Mouse (Mus musculus) liver, embryonic 14.5 days (tissue): Measurements from ENCODE around the gene Prpf8. TPM values are rescaled to one million over a fixed set of nuclear protein-coding genes. Genes with fewer than 3 reads are reported as not detected.

ENCODE experiments used
- ATAC-seq: fragments of 200-750 bp; cut with Nextera tagmentation; 2 replicates; pipeline ENCODE4 v1.8.0; 2017; ENCODE audit warnings: moderate number of reproducible peaks, mild to moderate bottlenecking, moderate library complexity; ENCODE audit not compliant: insufficient read depth
- DNase-seq, 3 experiments: peaks; one replicate each; pipeline ENCODE4 v3.0.0-alpha.2; 2012 to 2013; ENCODE audit warnings: low read depth in 3 of 3, low spot score in 3 of 3
- H3K27ac ChIP-seq: fragments of 300-500 bp; sonication (generic); 2 replicates; pipeline ENCODE4 v1.5.1; 2014; ENCODE audit warnings: moderate library complexity, mild to moderate bottlenecking, control low read depth, inconsistent platforms
- H3K27me3 ChIP-seq: fragments of 300-500 bp; sonication (generic); 2 replicates; pipeline ENCODE4 v1.6.1; 2014; ENCODE audit warnings: mild to moderate bottlenecking, low read length, moderate library complexity; ENCODE audit not compliant: control insufficient read depth, insufficient read depth
- H3K36me3 ChIP-seq: fragments of 300-500 bp; sonication (generic); replicated peaks from 2 replicates; pipeline ENCODE4 v1.6.1; 2014; ENCODE audit warnings: low read depth; ENCODE audit not compliant: control insufficient read depth, insufficient read depth
- H3K4me1 ChIP-seq, 2 experiments: fragments of 200-500 bp in 1 of 2; fragments of 300-500 bp in 1 of 2; sonication (generic) in 1 of 2; replicated peaks; 2 replicates each; pipeline ENCODE4 v1.6.1; 2012 to 2014; ENCODE audit warnings: antibody characterized with exemption in 1 of 2, inconsistent platforms in 1 of 2, low read length in 1 of 2; ENCODE audit not compliant: control insufficient read depth in 2 of 2, insufficient read depth in 2 of 2
- H3K4me2 ChIP-seq: fragments of 300-500 bp; sonication (generic); 2 replicates; pipeline ENCODE4 v1.6.1; 2014; ENCODE audit warnings: low read depth, mild to moderate bottlenecking, control low read depth, moderate library complexity
- H3K4me3 ChIP-seq, 2 experiments: fragments of 200-500 bp in 1 of 2; fragments of 300-500 bp in 1 of 2; sonication (generic) in 1 of 2; 2 replicates each; pipeline ENCODE4 v1.5.1; 2012 to 2014; ENCODE audit warnings: low read depth in 2 of 2, low read length in 2 of 2, mild to moderate bottlenecking in 2 of 2, control low read depth in 1 of 2, inconsistent platforms in 1 of 2, moderate library complexity in 1 of 2; ENCODE audit not compliant: insufficient read depth in 1 of 2
- H3K9ac ChIP-seq: fragments of 300-500 bp; sonication (generic); replicated peaks from 2 replicates; pipeline ENCODE4 v1.6.1; 2014; ENCODE audit warnings: mild to moderate bottlenecking, control low read depth, moderate library complexity
- H3K9me3 ChIP-seq: fragments of 300-500 bp; sonication (generic); 2 replicates; pipeline ENCODE4 v1.6.1; 2016; ENCODE audit warnings: low read length, mixed read lengths; ENCODE audit not compliant: control insufficient read depth
- CTCF ChIP-seq: IDR thresholded peaks from 2 replicates; pipeline ENCODE4 v1.5.1; 2016; ENCODE audit warnings: antibody characterized with exemption, low read depth, control low read depth
- EP300 ChIP-seq: IDR thresholded peaks from 2 replicates; pipeline ENCODE4 v1.6.1; 2016; ENCODE audit warnings: antibody characterized with exemption, low read depth
- WGBS: fragments of 180-500 bp; shearing (Covaris S2); extraction: QIAGEN DNeasy Blood & Tissue Kit; methylation state at CpG from one replicate; pipeline ENCODE4 v1.1.7; 2014; ENCODE audit not compliant: insufficient replicate concordance; 5-methylcytosine and 5-hydroxymethylcytosine counted together
- polyA plus RNA-seq, 2 experiments: library from polyadenylated mRNA; depleted of rRNA in 1 of 2; stranded (reverse) in 1 of 2; unstranded in 1 of 2; fragments of >200 nt; fragmentation: Nextera tagmentation in 1 of 2; extraction: Ambion mirVana in 1 of 2; gene quantifications; 2 replicates each; pipeline versions ENCODE4 v1.2.1 to v1.2.3; 2012 to 2014

Prpf8 gene
- polyA plus RNA-seq, 2 experiments = 34.2 to 38.1 TPM

DNA sequence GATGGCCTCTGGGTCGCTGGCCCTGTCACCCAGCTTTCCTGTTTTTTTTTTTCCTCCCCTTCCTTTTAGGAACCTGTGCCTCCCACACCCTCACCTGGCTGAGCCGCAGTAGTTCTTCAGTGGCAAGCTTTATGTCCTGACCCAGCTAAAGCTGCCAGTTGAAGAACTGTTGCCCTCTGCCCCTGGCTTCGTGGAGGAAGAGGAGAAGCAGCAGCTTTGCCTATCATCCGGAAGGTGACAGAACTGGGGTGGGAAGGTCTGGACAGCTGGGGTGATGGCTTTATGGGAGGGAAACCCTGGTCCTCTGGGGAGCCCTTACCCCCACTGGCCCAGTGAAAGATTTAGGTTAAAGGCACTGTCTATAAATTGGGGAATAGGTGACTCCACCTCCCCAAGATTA is 23.0 kb upstream of the Prpf8 start:
- Histone ChIP-seq H3K36me3 (peaks cover 27% of the 10 kb centered on the region), H3K27me3 (no peaks in the 10 kb centered on the region), H3K4me2 (peak overlapping the region; percentile 97), H3K4me3 (peak overlapping the region; percentile 86 to 92), H3K9ac (peak overlapping the region; percentile 80), H3K27ac (peak overlapping the region; percentile 99), H3K4me1 (peaks cover 43 to 50% of the 10 kb centered on the region in 2 experiments), H3K9me3 (no peaks in the 10 kb centered on the region)
- 74% methylated on average over 4 of the region's 4 CpGs for WGBS
- TF ChIP-seq CTCF (no peak), EP300 (no peak)
- no peak for DNase-seq
- no peak for ATAC-seq

DNA sequence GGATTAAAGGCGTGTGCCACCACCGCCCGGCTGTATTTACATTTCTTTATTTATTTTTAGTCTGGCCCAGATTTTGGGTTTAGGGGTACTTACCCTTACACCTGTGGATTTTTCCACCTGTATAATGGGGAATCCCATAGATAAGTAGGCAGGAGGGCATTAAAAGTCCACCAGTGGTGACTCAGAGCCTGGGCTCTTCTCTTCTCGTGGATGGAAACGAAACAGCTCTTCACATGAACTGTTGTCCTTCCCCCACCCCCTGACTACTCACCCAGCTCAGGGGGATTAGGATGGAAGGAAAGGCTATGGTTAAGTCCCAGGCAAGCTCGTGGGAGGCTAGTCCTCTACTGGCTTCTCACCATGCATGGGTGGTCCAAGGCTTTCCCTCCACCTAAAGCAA is 22.2 kb upstream of the Prpf8 start:
- TF ChIP-seq CTCF (no peak), EP300 (no peak)
- peaks cover 39 to 48% of the 10 kb centered on the region in 2 experiments for H3K4me1 ChIP-seq
- H3K9ac ChIP-seq = no peak overlapping the region
- ATAC-seq (no peak), DNase-seq (no peak)
- no peaks in the 10 kb centered on the region for H3K9me3 ChIP-seq
- H3K27me3 ChIP-seq = no peaks in the 10 kb centered on the region
- peaks cover 27% of the 10 kb centered on the region for H3K36me3 ChIP-seq
- H3K4me2 ChIP-seq = no peak overlapping the region
- 87% methylated on average over 6 of the region's 6 CpGs for WGBS
- no peak overlapping the region for H3K4me3 ChIP-seq
- H3K27ac ChIP-seq = no peak overlapping the region

DNA sequence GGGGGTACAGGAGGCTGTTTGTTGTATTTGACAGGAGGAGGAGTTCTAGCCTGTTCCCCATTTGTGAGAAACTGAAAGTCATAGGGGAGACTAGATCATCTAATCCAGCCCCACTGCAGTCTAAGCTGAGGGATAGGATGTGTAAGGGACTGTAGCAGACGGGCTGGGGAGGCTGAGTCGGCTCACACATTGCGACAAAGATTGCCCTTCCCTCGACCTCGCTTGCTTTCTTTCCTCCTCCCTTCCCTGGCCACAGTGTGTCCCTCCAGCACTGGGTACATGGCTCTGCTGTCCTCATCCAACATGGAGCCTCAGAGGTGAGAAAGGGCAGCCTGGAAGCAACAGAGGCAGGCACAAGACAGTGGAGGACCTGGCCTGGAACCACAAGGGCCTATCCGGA is 21.6 kb upstream of the Prpf8 start:
- DNase-seq = no peak
- no peak for ATAC-seq
- Histone ChIP-seq H3K4me2 (no peak overlapping the region), H3K36me3 (peaks cover 27% of the 10 kb centered on the region), H3K27ac (no peak overlapping the region), H3K27me3 (no peaks in the 10 kb centered on the region), H3K9me3 (no peaks in the 10 kb centered on the region), H3K9ac (no peak overlapping the region), H3K4me1 (peaks cover 33 to 41% of the 10 kb centered on the region in 2 experiments), H3K4me3 (no peak overlapping the region)
- TF ChIP-seq CTCF = no peak
- TF ChIP-seq EP300 = no peak
- WGBS = 85% methylated on average over 6 of the region's 6 CpGs

DNA sequence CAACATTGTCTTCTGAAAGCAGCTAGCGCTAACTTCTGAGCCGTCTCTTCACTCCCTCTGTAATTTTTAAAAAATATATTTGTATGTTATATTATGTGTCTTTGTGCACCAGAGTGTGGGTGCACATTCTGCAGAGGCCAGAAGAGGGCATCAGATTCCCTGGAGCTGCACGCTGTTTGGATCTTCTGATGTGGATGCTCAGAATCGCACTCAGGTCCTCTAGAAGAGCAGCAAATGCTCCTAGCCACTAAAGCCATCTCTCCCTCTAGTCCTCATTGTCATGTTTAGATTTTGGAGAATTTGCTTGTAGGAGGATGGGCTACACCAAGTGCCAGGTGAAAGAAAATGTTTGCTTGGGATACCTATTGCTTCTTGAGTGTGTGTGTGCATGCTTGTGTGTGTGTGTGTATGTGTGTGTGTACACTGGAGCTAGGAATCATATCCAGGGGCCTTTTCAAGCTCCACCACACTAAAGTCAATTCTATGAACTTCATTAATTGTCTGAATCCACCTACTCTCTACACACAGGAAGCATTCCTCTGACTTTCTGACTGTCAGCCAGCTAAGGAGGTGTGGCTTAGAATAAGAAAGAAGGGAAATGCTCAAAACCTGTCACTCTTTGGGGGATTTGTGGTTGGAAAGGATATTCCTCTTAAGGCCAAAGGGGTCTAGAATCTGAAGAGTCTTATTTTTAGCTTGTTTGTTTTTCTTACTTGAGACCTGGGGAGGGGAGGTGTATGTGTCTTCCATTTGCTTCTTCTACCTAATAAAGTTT is 19.7 kb upstream of the Prpf8 start:
- no peak overlapping the region; a peak in 1 of 4 replicates for H3K4me3 ChIP-seq

DNA sequence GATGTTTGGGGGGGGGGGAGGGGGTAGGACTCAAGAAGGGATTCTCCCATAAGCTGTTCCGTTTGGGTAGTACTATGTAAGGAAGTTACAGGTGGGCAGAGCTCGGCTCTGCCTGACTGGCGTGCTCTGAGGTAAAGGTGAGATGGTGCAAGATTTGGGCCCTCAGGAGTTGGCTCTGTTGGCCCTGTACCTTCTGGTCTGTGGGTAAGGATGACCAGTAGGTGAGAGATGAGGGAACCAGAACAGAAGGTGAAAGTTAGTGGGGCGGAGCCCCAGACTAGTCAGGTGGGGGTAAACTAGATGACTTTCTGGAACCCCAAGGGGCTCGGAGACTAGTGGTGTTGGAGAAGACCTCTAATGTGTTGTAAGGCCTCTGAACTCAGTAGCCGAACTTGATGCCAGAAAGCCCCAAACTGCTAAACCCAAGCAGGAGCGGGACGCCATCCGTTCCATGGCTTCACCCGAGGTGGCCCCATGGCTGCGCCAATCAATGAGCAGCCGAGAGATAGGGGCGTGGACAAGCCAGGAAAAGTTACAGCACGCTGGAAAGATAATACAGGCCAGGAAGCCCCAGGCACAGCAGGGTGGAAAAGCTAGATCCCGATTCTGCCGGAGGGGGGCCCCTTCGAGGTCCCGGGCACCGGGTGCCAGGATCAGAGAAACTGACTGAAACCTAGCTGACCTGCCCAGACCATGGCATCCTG is 19.0 kb upstream of the Prpf8 start:
- Histone ChIP-seq H3K4me1 (peaks cover 33 to 38% of the 10 kb centered on the region in 2 experiments), H3K9ac (peak overlapping the region; percentile 62), H3K9me3 (no peaks in the 10 kb centered on the region), H3K27ac (peak overlapping the region; percentile 46), H3K36me3 (peaks cover 27% of the 10 kb centered on the region), H3K4me3 (peak overlapping the region; percentile 50 to 56), H3K4me2 (peak overlapping the region; percentile 83), H3K27me3 (no peaks in the 10 kb centered on the region)
- 16% methylated on average over 19 of the region's 19 CpGs for WGBS
- TF ChIP-seq EP300 (no peak), CTCF (no peak; the same call in 1 of the 2 replicates)
- peak in 1 of 3 experiments; percentile 72 for DNase-seq
- peak; percentile 72 for ATAC-seq

More for the DNA sequence above, 19.7 kb upstream of the Prpf8 start:
- peaks cover 31 to 35% of the 10 kb centered on the region in 2 experiments for H3K4me1 ChIP-seq
- DNase-seq = no peak
- peak overlapping the region; percentile 46 for H3K27ac ChIP-seq
- ATAC-seq = no peak
- H3K36me3 ChIP-seq = peaks cover 27% of the 10 kb centered on the region
- H3K9me3 ChIP-seq = no peaks in the 10 kb centered on the region
- WGBS = 97% methylated on average over 4 of the region's 4 CpGs
- H3K4me2 ChIP-seq = peak overlapping the region; percentile 83
- peak; percentile 56 for TF ChIP-seq CTCF
- TF ChIP-seq EP300 = no peak
- peak overlapping the region; percentile 62; the same call in 1 of the 2 replicates for H3K9ac ChIP-seq
- no peaks in the 10 kb centered on the region for H3K27me3 ChIP-seq
